Mouse (Mus musculus) liver, embryonic 12.5 days (tissue): Measurements from ENCODE around the gene Cdx4. TPM values are rescaled to one million over a fixed set of nuclear protein-coding genes. Genes with fewer than 3 reads are reported as not detected.

Experiments used
- ATAC-seq: fragments of 200-750 bp; cut with Nextera tagmentation; 2 replicates; pipeline ENCODE4 v1.8.0; 2017; ENCODE audit warnings: moderate number of reproducible peaks, mild to moderate bottlenecking, moderate library complexity
- H3K27ac ChIP-seq: fragments of 300-500 bp; sonication (generic); 2 replicates; pipeline ENCODE4 v1.5.1; 2016; ENCODE audit warnings: mild to moderate bottlenecking
- H3K27me3 ChIP-seq: fragments of 300-500 bp; sonication (generic); replicated peaks from 2 replicates; pipeline ENCODE4 v1.6.1; 2016; ENCODE audit warnings: mild to moderate bottlenecking, moderate library complexity
- H3K36me3 ChIP-seq: fragments of 300-500 bp; sonication (generic); 2 replicates; pipeline ENCODE4 v1.6.1; 2016; ENCODE audit warnings: mild to moderate bottlenecking, moderate library complexity
- H3K4me1 ChIP-seq: fragments of 300-500 bp; sonication (generic); 2 replicates; pipeline ENCODE4 v1.6.1; 2016
- H3K4me2 ChIP-seq: fragments of 300-500 bp; sonication (generic); 2 replicates; pipeline ENCODE4 v1.6.1; 2016; ENCODE audit warnings: mild to moderate bottlenecking, moderate library complexity
- H3K4me3 ChIP-seq: fragments of 300-500 bp; sonication (generic); 2 replicates; pipeline ENCODE4 v1.5.1; 2016; ENCODE audit warnings: mild to moderate bottlenecking, moderate library complexity
- H3K9ac ChIP-seq: fragments of 300-500 bp; sonication (generic); 2 replicates; pipeline ENCODE4 v1.6.1; 2016; ENCODE audit warnings: mild to moderate bottlenecking, moderate library complexity
- H3K9me3 ChIP-seq: fragments of 300-500 bp; sonication (generic); replicated peaks from 2 replicates; pipeline ENCODE4 v1.6.1; 2016; ENCODE audit warnings: mild to moderate bottlenecking, moderate library complexity
- WGBS: fragments of 180-500 bp; shearing (Covaris S2); methylation state at CpG from one replicate; pipeline ENCODE4 v1.1.7; 2016; ENCODE audit not compliant: insufficient replicate concordance; 5-methylcytosine and 5-hydroxymethylcytosine counted together
- polyA plus RNA-seq: library from polyadenylated mRNA; unstranded; fragments of >200 nt; fragmentation: Nextera tagmentation; extraction: Ambion mirVana; gene quantifications from 2 replicates; pipeline ENCODE4 v1.2.1, GENCODE M21; 2016

Cdx4 gene
- not detected in 2 replicates for polyA plus RNA-seq

GRCm38 (mm10) chrX:103321146-103321545 is at the start of gene Cdx4:
Gene Cdx4, plus strand, starts transcription at chrX:103321398.
- no peaks in the 10 kb centered on the region for H3K4me1 ChIP-seq
- H3K9ac ChIP-seq = no peak within 1 kb of the TSS
- H3K9me3 ChIP-seq = no peaks in the 10 kb centered on the region
- H3K4me2 ChIP-seq = no peak within 1 kb of the TSS
- peaks cover 60% of the 10 kb centered on the region for H3K27me3 ChIP-seq
- H3K27ac ChIP-seq = no peak within 1 kb of the TSS
- ATAC-seq = no peak
- 20% methylated on average over 13 of the region's 13 CpGs for WGBS
- no peaks in the 10 kb centered on the region for H3K36me3 ChIP-seq
- no peak within 1 kb of the TSS for H3K4me3 ChIP-seq

- H3K27me3 ChIP-seq = 0 out of 2 replicates have a peak, but pooled peaks cover 5% of the 10 kb centered on the region
- H3K36me3 ChIP-seq = no peaks in the 10 kb centered on the region
- no peak overlapping the region for H3K4me3 ChIP-seq
- 84% methylated on average over 4 of the region's 5 CpGs for WGBS
- H3K4me1 ChIP-seq = no peaks in the 10 kb centered on the region
- no peak overlapping the region for H3K27ac ChIP-seq
- no peak overlapping the region for H3K4me2 ChIP-seq
- H3K9ac ChIP-seq = no peak overlapping the region
- no peaks in the 10 kb centered on the region for H3K9me3 ChIP-seq
- ATAC-seq = no peak
Measured at GRCm38 (mm10) chrX:103274325-103274724, 46.9 kb upstream of the Cdx4 start.

GRCm38 (mm10) chrX:103286899-103287722 is 34.1 kb upstream of the Cdx4 start:
- H3K27ac ChIP-seq = no peak overlapping the region
- ATAC-seq = no peak
- no peaks in the 10 kb centered on the region for H3K4me1 ChIP-seq
- H3K4me2 ChIP-seq = no peak overlapping the region
- H3K9me3 ChIP-seq = no peaks in the 10 kb centered on the region
- no peak overlapping the region for H3K9ac ChIP-seq
- 41% methylated on average over 4 of the region's 4 CpGs for WGBS
- no peak overlapping the region for H3K4me3 ChIP-seq
- H3K27me3 ChIP-seq = peaks cover 35% of the 10 kb centered on the region
- no peaks in the 10 kb centered on the region for H3K36me3 ChIP-seq

- H3K9ac ChIP-seq = no peak overlapping the region
- H3K27me3 ChIP-seq = peaks cover 35% of the 10 kb centered on the region
- H3K4me1 ChIP-seq = no peaks in the 10 kb centered on the region
- WGBS = 20% methylated on average over 10 of the region's 10 CpGs
- H3K4me2 ChIP-seq = no peak overlapping the region
- H3K9me3 ChIP-seq = no peaks in the 10 kb centered on the region
- no peak overlapping the region for H3K4me3 ChIP-seq
- no peak for ATAC-seq
- H3K36me3 ChIP-seq = no peaks in the 10 kb centered on the region
- H3K27ac ChIP-seq = no peak overlapping the region
Measured at GRCm38 (mm10) chrX:103287846-103288377, 33.3 kb upstream of the Cdx4 start.

- no peak overlapping the region for H3K4me3 ChIP-seq
- 20% methylated on average over 25 of the region's 25 CpGs for WGBS
Measured at GRCm38 (mm10) chrX:103288485-103289330, 32.5 kb upstream of the Cdx4 start.

GRCm38 (mm10) chrX:103298937-103299336 is 22.3 kb upstream of the Cdx4 start:
- H3K4me3 ChIP-seq = no peak overlapping the region
- H3K9me3 ChIP-seq = no peaks in the 10 kb centered on the region
- H3K36me3 ChIP-seq = no peaks in the 10 kb centered on the region
- no peaks in the 10 kb centered on the region for H3K4me1 ChIP-seq
- no peak overlapping the region for H3K9ac ChIP-seq
- 33% methylated on average over 4 of the region's 4 CpGs for WGBS
- H3K27me3 ChIP-seq = peaks cover 14% of the 10 kb centered on the region
- ATAC-seq = no peak
- H3K4me2 ChIP-seq = no peak overlapping the region
- H3K27ac ChIP-seq = no peak overlapping the region

More at GRCm38 (mm10) chrX:103288485-103289330, 32.5 kb upstream of the Cdx4 start:
- Histone ChIP-seq H3K4me2 (peak overlapping the region; percentile 31), H3K27ac (no peak overlapping the region), H3K9me3 (no peaks in the 10 kb centered on the region), H3K4me1 (no peaks in the 10 kb centered on the region), H3K36me3 (no peaks in the 10 kb centered on the region), H3K27me3 (peaks cover 35% of the 10 kb centered on the region), H3K9ac (no peak overlapping the region)
- no peak for ATAC-seq

- Histone ChIP-seq H3K27ac (no peak overlapping the region), H3K9ac (no peak overlapping the region), H3K4me2 (no peak overlapping the region), H3K4me1 (no peaks in the 10 kb centered on the region), H3K9me3 (no peaks in the 10 kb centered on the region), H3K27me3 (peaks cover 32% of the 10 kb centered on the region), H3K4me3 (no peak overlapping the region), H3K36me3 (no peaks in the 10 kb centered on the region)
- WGBS = 50% methylated on average over 1 of the region's 1 CpGs
- ATAC-seq = no peak
Measured at GRCm38 (mm10) chrX:103308262-103308661, 12.9 kb upstream of the Cdx4 start.

- Histone ChIP-seq H3K27ac (no peak overlapping the region), H3K27me3 (peaks cover 36% of the 10 kb centered on the region), H3K36me3 (no peaks in the 10 kb centered on the region), H3K4me1 (no peaks in the 10 kb centered on the region), H3K9me3 (no peaks in the 10 kb centered on the region), H3K4me2 (no peak overlapping the region), H3K9ac (no peak overlapping the region), H3K4me3 (no peak overlapping the region)
- ATAC-seq = no peak
- 87% methylated on average over 3 of the region's 3 CpGs for WGBS
Measured at GRCm38 (mm10) chrX:103311723-103312122, 9.5 kb upstream of the Cdx4 start.

- peaks cover 49% of the 10 kb centered on the region for H3K27me3 ChIP-seq
- no peak overlapping the region for H3K27ac ChIP-seq
- H3K4me3 ChIP-seq = no peak overlapping the region
- no peak overlapping the region for H3K4me2 ChIP-seq
- no peaks in the 10 kb centered on the region for H3K36me3 ChIP-seq
- H3K4me1 ChIP-seq = no peaks in the 10 kb centered on the region
- H3K9me3 ChIP-seq = no peaks in the 10 kb centered on the region
- ATAC-seq = no peak
- 66% methylated on average over 5 of the region's 6 CpGs for WGBS
- H3K9ac ChIP-seq = no peak overlapping the region
Measured at GRCm38 (mm10) chrX:103314146-103314545, 7.1 kb upstream of the Cdx4 start.

GRCm38 (mm10) chrX:103325900-103326299 is 4.7 kb downstream of the Cdx4 start:
- Histone ChIP-seq H3K4me3 (no peak overlapping the region), H3K9ac (no peak overlapping the region), H3K4me1 (no peaks in the 10 kb centered on the region), H3K4me2 (no peak overlapping the region), H3K27ac (no peak overlapping the region), H3K36me3 (no peaks in the 10 kb centered on the region), H3K27me3 (peaks cover 52% of the 10 kb centered on the region), H3K9me3 (no peaks in the 10 kb centered on the region)
- WGBS = 54% methylated on average over 3 of the region's 3 CpGs
- ATAC-seq = no peak

GRCm38 (mm10) chrX:103329386-103329785 is 8.2 kb downstream of the Cdx4 start:
- H3K36me3 ChIP-seq = no peaks in the 10 kb centered on the region
- H3K9ac ChIP-seq = no peak overlapping the region
- H3K27ac ChIP-seq = no peak overlapping the region
- H3K27me3 ChIP-seq = peaks cover 34% of the 10 kb centered on the region
- WGBS = 60% methylated on average over 8 of the region's 8 CpGs
- no peak overlapping the region for H3K4me2 ChIP-seq
- H3K9me3 ChIP-seq = no peaks in the 10 kb centered on the region
- no peak overlapping the region for H3K4me3 ChIP-seq
- ATAC-seq = no peak
- H3K4me1 ChIP-seq = no peaks in the 10 kb centered on the region
